Mouse (Mus musculus): ENCODE results near the gene Rasgrf1. TPM values are rescaled to one million over a fixed set of nuclear protein-coding genes. Genes with fewer than 3 reads are reported as not detected.

Gene Rasgrf1
- polyA plus RNA-seq, 1 experiment, result 0.90 TPM

DNA sequence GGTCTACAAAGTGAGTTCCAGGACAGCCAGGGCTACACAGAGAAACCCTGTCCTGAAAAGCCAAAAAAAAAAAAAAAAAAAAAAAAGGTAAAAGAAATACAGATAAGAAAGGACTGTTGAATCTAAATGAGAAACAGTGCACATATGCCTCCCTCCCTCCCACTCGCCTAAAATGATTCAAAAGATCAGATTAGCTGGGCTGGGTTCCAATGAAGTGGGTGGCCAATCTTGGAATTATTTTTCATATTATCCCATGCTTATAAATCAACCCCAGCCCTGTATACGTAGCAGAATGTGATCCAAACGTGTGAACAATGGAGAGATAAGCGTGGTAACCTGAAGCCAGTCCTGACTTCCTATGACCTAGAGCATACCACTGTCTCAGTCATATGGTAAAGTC lies 8.5 kb upstream of the Rasgrf1 start:
- DNase-seq, result no peak
- 59% methylated on average over 4 of the region's 4 CpGs for WGBS
- H3K4me3 ChIP-seq (replicated peaks; ENCODE audit: extremely low read depth, low read depth, low read length), result no peak overlapping the region
- TF ChIP-seq POLR2A (IDR thresholded peaks at IDR 0.05; ENCODE audit: borderline replicate concordance, extremely low read depth, low read depth, low read length) (no peak), CTCF (IDR thresholded peaks at IDR 0.05; ENCODE audit: insufficient read depth, low read length) (no peak)
- no peaks in the 10 kb centered on the region for H3K4me1 ChIP-seq (ENCODE audit: control insufficient read depth, insufficient read depth, low read length)

DNA sequence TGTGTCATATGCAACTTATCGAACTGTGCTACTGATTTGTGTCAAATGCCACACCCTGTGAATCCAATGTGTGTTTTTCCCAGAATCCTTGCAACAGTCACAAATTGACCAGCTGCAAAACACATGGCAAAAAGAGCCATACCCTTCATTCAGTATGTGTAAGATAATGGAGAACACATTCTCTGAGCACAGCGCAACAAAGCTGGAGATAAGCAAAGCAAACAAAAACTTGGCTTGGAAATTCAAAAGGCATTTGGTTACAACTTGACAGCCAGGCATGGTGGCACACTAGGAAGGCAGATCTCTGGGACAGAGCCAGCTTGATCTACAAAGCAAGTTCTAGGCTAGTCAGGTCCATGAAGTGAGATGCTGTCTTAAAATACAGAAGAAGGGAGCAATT lies 6.9 kb upstream of the Rasgrf1 start:
- Histone ChIP-seq H3K4me1 (ENCODE audit: control insufficient read depth, insufficient read depth, low read length) (no peaks in the 10 kb centered on the region), H3K4me3 (replicated peaks; ENCODE audit: extremely low read depth, low read depth, low read length) (no peak overlapping the region)
- DNase-seq, result no peak
- 29% methylated on average over 2 of the region's 2 CpGs for WGBS
- TF ChIP-seq POLR2A (IDR thresholded peaks at IDR 0.05; ENCODE audit: borderline replicate concordance, extremely low read depth, low read depth, low read length) (no peak), CTCF (IDR thresholded peaks at IDR 0.05; ENCODE audit: insufficient read depth, low read length) (no peak)

DNA sequence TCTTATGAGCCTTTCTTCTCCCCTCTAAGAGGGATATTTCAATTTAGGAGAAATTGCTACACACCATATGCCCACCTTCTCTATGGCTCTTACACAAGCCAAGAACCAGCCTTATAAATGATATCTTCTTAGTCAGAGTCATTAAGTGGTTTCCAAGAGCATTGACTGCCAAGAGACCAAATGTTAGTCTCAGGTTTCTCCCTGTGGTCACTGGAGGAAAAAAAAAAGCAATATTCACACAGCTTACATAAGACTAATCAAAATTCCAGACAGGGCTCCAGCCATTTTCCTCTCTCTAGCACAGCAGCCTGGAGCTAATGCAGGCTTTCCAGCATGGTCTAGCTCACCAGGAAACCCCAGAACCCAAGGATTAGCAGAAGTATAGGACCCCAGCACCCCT lies 3.1 kb upstream of the Rasgrf1 start:
- Histone ChIP-seq H3K4me1 (ENCODE audit: control insufficient read depth, insufficient read depth, low read length) (peaks cover 3% of the 10 kb centered on the region), H3K4me3 (replicated peaks; ENCODE audit: extremely low read depth, low read depth, low read length) (no peak overlapping the region)
- DNase-seq, result no peak
- TF ChIP-seq CTCF (IDR thresholded peaks at IDR 0.05; ENCODE audit: insufficient read depth, low read length) (no peak), POLR2A (IDR thresholded peaks at IDR 0.05; ENCODE audit: borderline replicate concordance, extremely low read depth, low read depth, low read length) (no peak)

DNA sequence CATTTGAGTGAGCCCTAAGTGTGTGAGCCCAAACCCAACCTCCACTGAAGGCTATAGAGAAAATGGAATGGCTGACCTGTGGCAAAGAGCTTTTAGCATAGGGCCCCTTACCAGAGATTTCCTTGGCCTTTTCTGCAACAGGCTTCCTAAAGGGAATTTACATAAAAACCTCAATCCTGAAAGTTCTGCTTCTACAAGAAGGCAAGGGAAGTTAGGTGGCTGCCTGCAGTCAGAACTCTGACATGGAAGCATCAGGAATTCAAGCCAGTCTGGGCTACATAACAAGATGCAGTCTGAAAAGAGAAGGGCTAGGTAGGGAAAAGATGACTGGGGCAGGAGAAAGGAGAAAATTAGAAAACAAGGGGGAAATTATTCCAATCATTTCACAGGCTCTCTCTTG lies 1.8 kb upstream of the Rasgrf1 start:
- H3K4me1 ChIP-seq (ENCODE audit: control insufficient read depth, insufficient read depth, low read length), result peaks cover 3% of the 10 kb centered on the region
- no peak for DNase-seq
- H3K4me3 ChIP-seq (replicated peaks; ENCODE audit: extremely low read depth, low read depth, low read length), result no peak overlapping the region
- TF ChIP-seq CTCF (IDR thresholded peaks at IDR 0.05; ENCODE audit: insufficient read depth, low read length) (no peak), POLR2A (IDR thresholded peaks at IDR 0.05; ENCODE audit: borderline replicate concordance, extremely low read depth, low read depth, low read length) (no peak)

DNA sequence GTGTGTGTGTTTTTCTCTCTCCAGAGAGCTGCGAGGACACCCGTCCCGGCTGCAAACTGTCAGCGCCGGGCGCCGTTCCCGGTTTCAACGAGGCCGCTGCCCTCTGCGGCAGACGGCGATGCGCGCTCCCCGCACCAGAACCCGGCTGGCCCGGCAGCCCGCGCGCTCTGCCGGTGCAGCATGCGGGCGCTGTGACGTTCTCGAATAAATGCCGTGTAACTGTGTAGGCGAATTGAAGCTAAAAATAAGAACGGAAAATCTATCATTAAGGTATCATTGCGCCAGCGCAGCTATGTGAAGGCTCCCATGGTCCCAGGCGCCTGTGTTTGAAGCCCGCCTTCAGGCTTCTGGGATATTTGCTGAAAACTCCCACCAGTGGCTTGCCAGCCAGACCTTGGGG lies 1.1 kb upstream of the Rasgrf1 start:
- Histone ChIP-seq H3K4me1 (ENCODE audit: control insufficient read depth, insufficient read depth, low read length) (peaks cover 3% of the 10 kb centered on the region), H3K4me3 (replicated peaks; ENCODE audit: extremely low read depth, low read depth, low read length) (no peak overlapping the region)
- DNase-seq, result no peak
- WGBS, result 2% methylated on average over 33 of the region's 33 CpGs
- TF ChIP-seq CTCF (IDR thresholded peaks at IDR 0.05; ENCODE audit: insufficient read depth, low read length), result no peak
- no peak for TF ChIP-seq POLR2A (IDR thresholded peaks at IDR 0.05; ENCODE audit: borderline replicate concordance, extremely low read depth, low read depth, low read length)

DNA sequence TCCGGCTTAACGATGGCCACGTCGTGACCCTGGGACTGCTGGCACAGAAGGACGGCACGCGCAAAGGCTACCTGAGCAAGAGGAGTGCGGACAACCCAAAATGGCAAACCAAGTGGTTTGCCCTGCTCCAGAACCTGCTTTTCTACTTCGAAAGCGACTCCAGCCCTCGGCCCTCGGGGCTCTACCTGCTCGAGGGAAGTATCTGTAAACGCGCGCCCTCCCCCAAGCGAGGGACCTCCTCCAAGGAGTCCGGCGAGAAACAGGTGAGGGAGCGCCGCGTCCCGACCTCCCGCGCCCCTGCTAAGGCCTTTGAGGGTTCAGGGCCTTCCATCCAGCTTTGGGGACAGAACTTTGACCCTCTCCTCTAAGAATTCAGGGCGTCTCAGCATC lies 298 bp downstream of the Rasgrf1 start:
- 2% methylated on average over 26 of the region's 26 CpGs for WGBS
- Histone ChIP-seq H3K4me3 (replicated peaks; ENCODE audit: extremely low read depth, low read depth, low read length) (peak overlapping the region; percentile 3), H3K4me1 (ENCODE audit: control insufficient read depth, insufficient read depth, low read length) (peaks cover 3% of the 10 kb centered on the region)
- no peak for DNase-seq
- no peak for TF ChIP-seq CTCF (IDR thresholded peaks at IDR 0.05; ENCODE audit: insufficient read depth, low read length)
- TF ChIP-seq POLR2A (IDR thresholded peaks at IDR 0.05; ENCODE audit: borderline replicate concordance, extremely low read depth, low read depth, low read length), result no peak

DNA sequence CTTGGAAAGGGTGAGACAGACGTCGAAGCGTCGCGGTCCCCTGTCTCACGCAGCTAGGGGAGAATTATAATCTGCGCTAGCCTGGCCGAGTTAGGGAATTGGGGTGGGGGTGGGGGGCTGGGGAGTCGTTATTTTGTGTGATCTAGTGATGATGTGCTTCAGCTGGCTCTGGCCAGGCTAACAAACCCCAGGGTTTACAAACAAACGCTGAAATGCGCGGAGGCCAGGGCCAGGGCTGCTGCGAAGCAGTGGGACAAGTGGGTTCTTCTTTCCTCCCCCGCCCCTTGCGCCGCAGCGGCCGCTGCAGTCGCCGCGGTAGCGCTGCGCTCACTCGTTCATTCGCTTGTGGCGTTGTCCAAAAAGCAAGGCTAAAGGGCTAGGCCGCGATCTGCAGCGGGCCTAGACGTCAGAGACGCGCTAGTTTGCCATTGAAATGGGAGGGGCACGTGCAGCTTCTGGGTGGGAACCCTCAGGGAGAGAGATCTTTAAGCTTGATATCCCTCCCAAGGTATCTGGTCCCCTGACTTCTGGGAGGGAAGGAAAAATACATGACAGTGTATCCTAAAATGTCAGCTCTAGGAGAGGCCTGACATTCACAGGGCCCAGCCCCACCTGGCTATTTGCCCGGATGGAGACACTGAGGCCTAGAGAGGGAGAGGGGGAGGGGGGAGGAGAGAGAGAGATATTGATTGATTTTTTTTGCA lies 1.2 kb downstream of the Rasgrf1 start:
- TF ChIP-seq POLR2A (IDR thresholded peaks at IDR 0.05; ENCODE audit: borderline replicate concordance, extremely low read depth, low read depth, low read length) (no peak), CTCF (IDR thresholded peaks at IDR 0.05; ENCODE audit: insufficient read depth, low read length) (no peak)
- Histone ChIP-seq H3K4me3 (replicated peaks; ENCODE audit: extremely low read depth, low read depth, low read length) (no peak overlapping the region), H3K4me1 (ENCODE audit: control insufficient read depth, insufficient read depth, low read length) (peaks cover 3% of the 10 kb centered on the region)
- DNase-seq, result no peak
- WGBS, result 3% methylated on average over 34 of the region's 34 CpGs

DNA sequence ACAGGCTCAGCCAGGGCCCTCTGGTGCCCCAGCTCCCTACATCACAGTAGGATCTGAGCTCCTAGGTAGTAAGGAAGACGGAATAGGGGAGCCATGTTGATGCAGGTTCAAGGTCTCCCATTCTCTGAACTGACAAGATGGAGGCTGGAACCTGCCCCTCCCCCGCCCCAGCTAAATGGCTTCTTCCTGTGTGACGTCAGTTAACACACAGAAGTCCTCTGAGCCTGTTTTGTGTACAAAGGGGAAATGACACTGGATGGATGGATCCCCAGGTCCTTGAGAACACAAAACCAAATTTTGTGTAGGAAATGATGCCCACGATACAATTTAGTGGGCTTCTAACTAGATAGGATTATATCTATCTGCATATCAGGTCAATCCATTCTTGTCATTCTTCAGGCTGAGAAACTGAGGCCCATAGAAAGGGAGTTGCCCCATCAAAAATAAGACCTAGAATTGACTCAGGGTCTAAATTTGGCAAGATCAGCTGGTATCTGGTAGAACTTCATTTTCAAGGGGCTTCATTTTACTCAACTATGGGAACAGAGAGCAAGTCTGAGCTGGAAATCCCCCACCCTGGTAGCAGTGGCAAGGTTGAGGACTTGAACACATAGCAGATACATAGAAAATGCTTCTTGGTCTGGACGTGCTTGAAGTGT lies 2.3 kb downstream of the Rasgrf1 start:
- 64% methylated on average over 5 of the region's 5 CpGs for WGBS
- Histone ChIP-seq H3K4me1 (ENCODE audit: control insufficient read depth, insufficient read depth, low read length) (peaks cover 3% of the 10 kb centered on the region), H3K4me3 (replicated peaks; ENCODE audit: extremely low read depth, low read depth, low read length) (no peak overlapping the region)
- DNase-seq, result no peak
- TF ChIP-seq CTCF (IDR thresholded peaks at IDR 0.05; ENCODE audit: insufficient read depth, low read length) (no peak), POLR2A (IDR thresholded peaks at IDR 0.05; ENCODE audit: borderline replicate concordance, extremely low read depth, low read depth, low read length) (no peak)

DNA sequence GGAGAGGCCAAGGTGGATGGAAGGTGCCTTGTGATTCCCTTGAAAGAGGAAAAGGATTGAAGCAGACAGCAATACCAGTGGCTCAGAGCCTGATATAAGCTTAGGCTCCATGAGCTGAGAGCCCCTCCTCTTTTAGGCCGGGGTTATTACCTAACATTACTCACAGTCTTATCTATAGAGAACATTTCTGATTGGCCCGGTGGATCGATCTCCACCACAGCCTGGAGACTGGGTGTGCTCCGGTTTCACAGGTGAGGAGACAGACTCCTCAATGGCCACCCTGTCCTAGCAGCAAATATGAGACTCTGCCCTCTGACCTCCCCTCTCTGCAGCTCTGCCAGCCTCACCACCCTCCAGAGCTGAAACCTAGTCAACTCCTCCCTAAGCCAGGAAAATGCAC lies 3.4 kb downstream of the Rasgrf1 start:
- DNase-seq, result no peak
- WGBS, result 42% methylated on average over 4 of the region's 4 CpGs
- no peak for TF ChIP-seq CTCF (IDR thresholded peaks at IDR 0.05; ENCODE audit: insufficient read depth, low read length)
- TF ChIP-seq POLR2A (IDR thresholded peaks at IDR 0.05; ENCODE audit: borderline replicate concordance, extremely low read depth, low read depth, low read length), result no peak
- Histone ChIP-seq H3K4me1 (ENCODE audit: control insufficient read depth, insufficient read depth, low read length) (peaks cover 3% of the 10 kb centered on the region), H3K4me3 (replicated peaks; ENCODE audit: extremely low read depth, low read depth, low read length) (no peak overlapping the region)

DNA sequence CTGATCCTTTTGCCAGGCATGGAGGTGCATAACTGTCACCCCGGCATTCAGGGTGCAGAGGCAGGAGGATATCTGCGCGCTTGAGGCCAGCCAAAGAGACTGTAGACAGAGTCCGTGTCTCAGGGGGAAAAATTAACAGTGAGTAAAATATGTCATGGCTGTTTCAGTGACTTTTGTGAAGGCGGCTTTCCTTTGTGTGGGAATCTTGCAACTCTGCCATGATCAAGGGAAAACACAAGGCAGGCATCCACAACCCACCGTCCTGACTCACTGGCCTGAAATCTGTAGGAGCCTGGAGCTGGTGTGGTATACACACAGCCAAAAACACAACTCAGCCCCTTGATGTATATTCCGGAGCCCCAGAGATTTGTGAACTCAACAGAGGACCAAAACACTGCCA lies 6.8 kb downstream of the Rasgrf1 start:
- Histone ChIP-seq H3K4me3 (replicated peaks; ENCODE audit: extremely low read depth, low read depth, low read length) (no peak overlapping the region), H3K4me1 (ENCODE audit: control insufficient read depth, insufficient read depth, low read length) (no peaks in the 10 kb centered on the region)
- WGBS, result 83% methylated on average over 7 of the region's 7 CpGs
- no peak for DNase-seq
- TF ChIP-seq CTCF (IDR thresholded peaks at IDR 0.05; ENCODE audit: insufficient read depth, low read length) (no peak), POLR2A (IDR thresholded peaks at IDR 0.05; ENCODE audit: borderline replicate concordance, extremely low read depth, low read depth, low read length) (no peak)

Data from lung, adult 2 months (tissue).